Mouse (Mus musculus) limb, embryonic 15.5 days (tissue): Measurements from ENCODE around the gene Rbfox1. TPM values are rescaled to one million over a fixed set of nuclear protein-coding genes. Genes with fewer than 3 reads are reported as not detected.

Experiments
- ATAC-seq: fragments of 200-750 bp; cut with Nextera tagmentation; 2 replicates; pipeline ENCODE4 v1.8.0; 2017; ENCODE audit warnings: low read depth, moderate TSS enrichment; ENCODE audit not compliant: insufficient number of reproducible peaks, low FRiP score, low TSS enrichment
- H3K27ac ChIP-seq: fragments of 300-500 bp; sonication (generic); 2 replicates; pipeline ENCODE4 v1.5.1; 2015; ENCODE audit warnings: moderate library complexity, mild to moderate bottlenecking, inconsistent platforms
- H3K27me3 ChIP-seq: fragments of 300-500 bp; sonication (generic); 2 replicates; pipeline ENCODE4 v1.6.1; 2015; ENCODE audit warnings: inconsistent platforms
- H3K36me3 ChIP-seq: fragments of 300-500 bp; sonication (generic); 2 replicates; pipeline ENCODE4 v1.6.1; 2015; ENCODE audit warnings: inconsistent platforms
- H3K4me1 ChIP-seq: fragments of 300-500 bp; sonication (generic); 2 replicates; pipeline ENCODE4 v1.6.1; 2015; ENCODE audit warnings: inconsistent platforms
- H3K4me2 ChIP-seq: fragments of 300-500 bp; sonication (generic); 2 replicates; pipeline ENCODE4 v1.6.1; 2015; ENCODE audit warnings: mild to moderate bottlenecking, inconsistent platforms
- H3K4me3 ChIP-seq: fragments of 300-500 bp; sonication (generic); 2 replicates; pipeline ENCODE4 v1.5.1; 2015; ENCODE audit warnings: mild to moderate bottlenecking, inconsistent platforms
- H3K9ac ChIP-seq: fragments of 300-500 bp; sonication (generic); 2 replicates; pipeline ENCODE4 v1.6.1; 2015; ENCODE audit warnings: inconsistent platforms
- H3K9me3 ChIP-seq: fragments of 300-500 bp; sonication (generic); 2 replicates; pipeline ENCODE4 v1.6.1; 2016; ENCODE audit warnings: inconsistent platforms
- WGBS: fragments of 180-500 bp; shearing (Covaris S2); methylation state at CpG from one replicate; pipeline ENCODE4 v1.1.7; 2015; 5-methylcytosine and 5-hydroxymethylcytosine counted together
- polyA plus RNA-seq: library from polyadenylated mRNA; unstranded; fragments of >200 nt; fragmentation: Nextera tagmentation; extraction: Ambion mirVana; gene quantifications from 2 replicates; pipeline ENCODE4 v1.2.1, GENCODE M21; 2015

Rbfox1 gene
- polyA plus RNA-seq, 1 experiment from 2014 or later, result 4.0 TPM

DNA sequence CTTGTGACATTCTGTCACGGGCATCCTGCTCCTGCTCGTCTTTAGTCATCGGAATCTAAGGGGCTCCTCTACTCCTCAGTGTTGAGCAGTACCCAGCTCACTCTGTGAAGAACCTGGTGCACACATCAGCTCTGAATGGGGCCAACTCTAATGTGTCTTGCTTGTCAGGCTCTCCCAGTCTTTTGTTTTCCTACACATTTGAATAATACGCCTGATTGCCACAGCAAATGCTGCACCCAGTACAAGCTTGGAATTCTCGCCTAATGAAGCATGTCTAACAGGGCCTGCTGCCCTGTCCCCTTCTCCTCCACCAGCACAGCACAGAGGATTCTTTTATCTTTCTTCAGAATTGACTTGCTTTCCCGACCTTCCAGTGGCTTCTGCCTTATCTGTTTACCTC is 1261.3 kb downstream of the Rbfox1 start:
- Histone ChIP-seq H3K36me3 (no peaks in the 10 kb centered on the region), H3K9ac (no peak overlapping the region), H3K9me3 (no peaks in the 10 kb centered on the region), H3K27me3 (no peaks in the 10 kb centered on the region), H3K4me2 (no peak overlapping the region), H3K4me3 (no peak overlapping the region), H3K27ac (no peak overlapping the region), H3K4me1 (peaks cover 14% of the 10 kb centered on the region)
- no peak for ATAC-seq
- 61% methylated on average over 6 of the region's 6 CpGs for WGBS

DNA sequence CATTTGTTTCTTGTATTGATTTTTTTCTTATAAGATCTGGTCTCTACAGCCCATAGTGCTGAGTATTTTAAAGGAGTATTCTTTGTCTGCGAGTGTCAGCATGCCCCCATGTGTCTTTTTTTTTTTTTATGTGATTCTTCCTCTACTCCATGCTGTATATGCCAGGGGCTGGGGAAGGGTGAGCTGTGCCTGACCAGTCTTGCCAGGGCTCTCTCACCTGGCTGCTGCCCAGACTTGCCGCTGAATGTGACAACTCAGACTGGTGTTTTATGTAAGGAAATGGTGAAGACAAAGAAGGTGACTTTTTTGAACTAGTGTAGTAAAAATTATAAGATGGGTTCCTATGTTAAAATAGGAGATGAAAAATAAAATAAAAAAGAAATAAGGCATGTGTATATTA is 1262.7 kb downstream of the Rbfox1 start:
- Histone ChIP-seq H3K4me3 (no peak overlapping the region), H3K9ac (no peak overlapping the region), H3K27me3 (no peaks in the 10 kb centered on the region), H3K27ac (no peak overlapping the region), H3K4me1 (peaks cover 14% of the 10 kb centered on the region), H3K36me3 (no peaks in the 10 kb centered on the region), H3K9me3 (no peaks in the 10 kb centered on the region), H3K4me2 (no peak overlapping the region)
- ATAC-seq, result no peak
- WGBS, result 57% methylated on average over 2 of the region's 2 CpGs

DNA sequence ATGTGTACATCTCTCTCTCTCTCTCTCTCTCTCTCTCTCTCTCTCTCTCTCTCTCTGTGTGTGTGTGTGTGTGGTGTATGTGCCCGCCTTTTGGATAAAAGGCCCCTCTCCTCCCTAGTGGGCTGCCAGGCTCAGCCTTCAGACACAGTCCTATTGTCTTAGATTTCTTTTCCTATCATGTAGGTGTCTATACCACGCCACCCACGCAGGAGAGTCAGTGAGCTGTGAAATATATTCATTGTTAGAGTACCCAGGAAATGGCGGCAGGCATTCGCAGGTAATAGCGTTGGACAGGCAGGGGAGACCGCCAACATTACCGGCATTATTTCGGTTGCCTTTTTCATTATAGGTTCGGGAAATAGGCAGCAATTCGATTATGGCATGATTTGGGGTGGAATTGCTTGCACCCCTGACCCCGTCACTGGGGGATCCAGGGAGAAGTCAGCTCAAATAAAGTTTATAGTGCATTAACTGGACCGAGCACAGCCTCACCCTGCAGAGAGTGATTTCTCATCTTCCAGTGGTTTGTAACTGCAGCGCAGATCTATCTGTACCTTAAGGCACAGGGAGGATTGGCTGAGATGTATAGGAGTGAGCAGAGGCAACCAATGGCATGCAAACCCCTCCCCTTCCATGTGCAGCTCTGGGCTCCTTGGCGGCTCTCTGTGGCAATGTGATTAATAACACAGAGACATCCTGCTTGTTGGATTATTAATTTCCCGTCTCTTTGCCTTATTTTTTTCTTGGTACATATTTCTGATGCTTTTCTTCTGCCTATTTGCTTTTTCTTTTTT is 1264.1 kb downstream of the Rbfox1 start:
- no peaks in the 10 kb centered on the region for H3K9me3 ChIP-seq
- H3K4me2 ChIP-seq, result peak overlapping the region; percentile 27; the same call in 1 of the 2 replicates
- H3K9ac ChIP-seq, result no peak overlapping the region
- no peaks in the 10 kb centered on the region for H3K36me3 ChIP-seq
- no peak overlapping the region for H3K27ac ChIP-seq
- 62% methylated on average over 16 of the region's 16 CpGs for WGBS
- no peaks in the 10 kb centered on the region for H3K27me3 ChIP-seq
- H3K4me1 ChIP-seq, result peaks cover 14% of the 10 kb centered on the region
- H3K4me3 ChIP-seq, result no peak overlapping the region
- no peak for ATAC-seq

DNA sequence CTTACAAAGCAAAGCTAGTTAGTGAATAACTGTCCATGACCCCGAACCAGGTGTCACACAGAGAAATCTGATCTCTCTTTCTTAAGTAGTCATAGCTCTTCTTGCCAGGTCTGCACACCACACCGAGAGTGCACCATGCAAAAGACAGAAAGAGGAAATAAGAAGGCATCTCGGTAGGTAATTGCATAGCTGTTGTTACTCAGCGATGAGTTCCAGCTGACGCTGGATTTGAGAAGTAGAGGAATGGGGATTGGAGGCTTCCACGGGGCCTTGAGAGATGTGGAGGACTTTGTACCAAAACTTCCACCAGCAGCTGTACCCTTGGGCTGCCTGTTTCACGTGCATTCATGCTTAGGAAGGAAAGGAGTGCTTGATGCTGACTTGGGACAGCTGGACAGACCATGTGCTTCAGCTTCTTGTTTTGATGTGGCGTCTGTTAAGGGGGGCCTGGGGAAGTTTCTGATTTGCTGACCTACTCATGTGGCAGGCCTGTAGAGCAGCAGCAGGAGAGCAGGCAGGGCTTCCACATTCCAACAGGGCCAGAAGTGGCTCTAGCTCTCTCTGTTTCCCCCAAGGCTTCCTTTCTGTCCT is 1265.1 kb downstream of the Rbfox1 start:
- peak overlapping the region; percentile 39 for H3K27ac ChIP-seq
- ATAC-seq, result 0 out of 2 replicates have a peak, but pooled peaks have one; percentile 71
- H3K9ac ChIP-seq, result no peak overlapping the region
- H3K9me3 ChIP-seq, result no peaks in the 10 kb centered on the region
- no peaks in the 10 kb centered on the region for H3K27me3 ChIP-seq
- H3K4me1 ChIP-seq, result peaks cover 14% of the 10 kb centered on the region
- H3K36me3 ChIP-seq, result no peaks in the 10 kb centered on the region
- H3K4me2 ChIP-seq, result peak overlapping the region; percentile 15; the same call in 1 of the 2 replicates
- no peak overlapping the region for H3K4me3 ChIP-seq
- WGBS, result 9% methylated on average over 8 of the region's 8 CpGs

DNA sequence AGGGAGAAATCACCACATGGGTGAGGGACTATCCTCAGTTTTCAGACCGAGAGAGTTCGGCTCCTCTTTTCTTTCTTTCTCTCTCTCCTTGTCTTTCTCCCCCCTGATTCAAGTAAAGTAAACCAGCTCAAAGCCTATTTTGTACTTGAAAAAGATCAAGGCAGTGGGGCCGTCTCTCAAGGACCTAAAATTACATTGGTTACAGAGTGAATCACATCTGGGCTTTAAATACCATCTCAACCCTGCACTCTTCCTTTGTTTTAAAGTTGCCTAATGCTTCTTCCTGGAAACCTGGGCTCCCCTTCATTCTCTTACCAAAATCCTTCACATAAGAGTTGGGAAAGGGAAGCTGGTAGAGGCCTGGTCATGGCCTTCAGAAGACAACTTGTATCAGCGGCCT is 1267.2 kb downstream of the Rbfox1 start:
- H3K27ac ChIP-seq, result no peak overlapping the region
- H3K4me2 ChIP-seq, result no peak overlapping the region
- H3K36me3 ChIP-seq, result no peaks in the 10 kb centered on the region
- H3K4me1 ChIP-seq, result peaks cover 14% of the 10 kb centered on the region
- no peaks in the 10 kb centered on the region for H3K9me3 ChIP-seq
- H3K4me3 ChIP-seq, result no peak overlapping the region
- ATAC-seq, result no peak
- no peak overlapping the region for H3K9ac ChIP-seq
- 82% methylated on average over 4 of the region's 4 CpGs for WGBS
- no peaks in the 10 kb centered on the region for H3K27me3 ChIP-seq

DNA sequence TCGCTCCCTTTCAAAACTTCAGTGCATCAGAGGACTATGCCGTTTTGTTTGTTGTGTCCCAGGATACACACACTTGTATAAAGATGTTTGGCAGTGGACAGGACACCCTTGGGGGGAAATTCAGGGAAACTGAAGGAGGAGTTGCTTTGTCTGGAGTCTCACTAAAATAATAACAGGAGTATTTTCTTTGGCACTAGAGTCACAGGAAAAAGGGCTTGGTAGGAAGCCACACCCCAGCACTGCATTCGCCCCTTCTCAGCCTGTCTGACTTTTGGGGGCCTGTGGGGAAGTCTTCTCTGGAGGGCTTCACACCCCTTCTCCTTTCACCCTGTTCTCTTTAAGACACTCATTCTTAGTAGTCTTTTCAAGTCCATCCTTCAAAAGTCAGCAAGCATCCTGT is 1269.5 kb downstream of the Rbfox1 start:
- Histone ChIP-seq H3K27me3 (no peaks in the 10 kb centered on the region), H3K4me3 (no peak overlapping the region), H3K9ac (no peak overlapping the region), H3K27ac (no peak overlapping the region), H3K36me3 (no peaks in the 10 kb centered on the region), H3K4me1 (peaks cover 10% of the 10 kb centered on the region), H3K4me2 (no peak overlapping the region), H3K9me3 (no peaks in the 10 kb centered on the region)
- 90% methylated on average over 3 of the region's 3 CpGs for WGBS
- no peak for ATAC-seq

DNA sequence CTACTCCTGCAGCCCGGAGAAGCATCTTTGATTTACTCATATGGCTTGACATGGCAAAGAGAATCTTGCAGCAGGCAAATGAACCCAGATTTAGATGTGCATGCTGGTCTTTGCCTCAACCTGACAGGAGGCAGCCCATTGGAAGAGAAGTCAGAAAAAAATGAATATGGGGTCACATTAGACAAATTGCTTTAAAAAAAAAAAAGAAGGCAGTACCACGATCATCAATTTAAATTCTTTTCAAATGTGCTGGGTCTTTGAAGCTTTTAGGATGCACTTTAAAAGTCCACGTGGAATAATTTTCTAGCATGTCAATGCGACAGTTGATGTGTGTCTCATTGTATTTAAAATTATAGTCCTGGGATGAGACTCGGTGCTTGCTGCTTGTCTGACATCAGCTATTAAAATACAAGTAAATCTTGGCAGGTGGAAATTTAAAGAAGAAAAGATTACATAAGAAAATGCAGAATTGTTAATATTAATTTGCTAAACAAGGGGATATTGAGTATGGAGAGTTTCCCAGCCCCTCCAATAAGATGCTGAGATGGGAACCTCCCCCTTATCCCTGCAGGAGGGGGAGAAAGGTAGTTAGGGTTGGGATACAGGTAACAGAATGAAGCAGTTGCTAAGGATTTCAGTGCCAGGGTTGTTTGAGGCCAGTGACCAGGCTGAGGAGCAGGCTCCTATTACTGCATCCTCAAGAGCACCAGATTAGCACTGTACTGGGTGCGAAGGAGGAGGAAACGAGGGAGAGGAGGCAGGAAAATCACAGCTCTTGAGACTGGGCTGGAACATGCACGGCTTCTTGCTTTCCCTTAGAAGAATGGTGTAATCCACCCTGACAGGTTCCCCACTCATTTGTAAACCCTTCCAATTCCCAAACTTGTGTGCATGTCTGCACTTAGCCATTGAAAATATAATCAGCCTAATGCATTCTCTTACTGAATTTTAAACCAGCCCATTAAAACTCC is 1274.0 kb downstream of the Rbfox1 start:
- Histone ChIP-seq H3K9ac (no peak overlapping the region), H3K27ac (no peak overlapping the region), H3K36me3 (no peaks in the 10 kb centered on the region), H3K4me2 (no peak overlapping the region), H3K9me3 (no peaks in the 10 kb centered on the region), H3K4me1 (peaks cover 5% of the 10 kb centered on the region; the same call in 1 of the 2 replicates), H3K27me3 (no peaks in the 10 kb centered on the region), H3K4me3 (no peak overlapping the region)
- 60% methylated on average over 8 of the region's 8 CpGs for WGBS
- ATAC-seq, result no peak

DNA sequence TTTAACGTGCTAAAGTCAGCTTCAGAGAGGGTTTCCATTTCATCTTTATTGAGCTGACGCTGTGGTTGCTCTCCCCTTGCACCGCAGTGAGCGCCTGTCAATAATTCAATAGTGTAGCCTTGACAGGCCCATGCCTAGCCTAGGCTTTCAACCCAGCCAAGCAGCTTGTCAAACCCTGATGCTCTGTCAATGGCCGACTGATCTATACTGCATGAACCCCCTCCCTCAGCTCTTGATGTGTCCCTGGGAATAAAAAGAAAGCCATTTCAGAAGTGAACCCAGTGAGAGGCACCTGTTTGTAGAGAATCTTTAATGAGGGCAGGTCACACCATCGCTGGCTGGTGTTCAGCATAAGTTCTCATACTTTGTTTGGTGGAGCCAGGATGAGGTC is 1274.7 kb downstream of the Rbfox1 start:
- Histone ChIP-seq H3K36me3 (no peaks in the 10 kb centered on the region), H3K27me3 (no peaks in the 10 kb centered on the region), H3K9me3 (no peaks in the 10 kb centered on the region), H3K4me1 (peaks cover 9% of the 10 kb centered on the region; the same call in 1 of the 2 replicates), H3K4me2 (no peak overlapping the region), H3K9ac (no peak overlapping the region), H3K27ac (no peak overlapping the region), H3K4me3 (no peak overlapping the region)
- WGBS, result 60% methylated on average over 6 of the region's 6 CpGs
- ATAC-seq, result no peak

DNA sequence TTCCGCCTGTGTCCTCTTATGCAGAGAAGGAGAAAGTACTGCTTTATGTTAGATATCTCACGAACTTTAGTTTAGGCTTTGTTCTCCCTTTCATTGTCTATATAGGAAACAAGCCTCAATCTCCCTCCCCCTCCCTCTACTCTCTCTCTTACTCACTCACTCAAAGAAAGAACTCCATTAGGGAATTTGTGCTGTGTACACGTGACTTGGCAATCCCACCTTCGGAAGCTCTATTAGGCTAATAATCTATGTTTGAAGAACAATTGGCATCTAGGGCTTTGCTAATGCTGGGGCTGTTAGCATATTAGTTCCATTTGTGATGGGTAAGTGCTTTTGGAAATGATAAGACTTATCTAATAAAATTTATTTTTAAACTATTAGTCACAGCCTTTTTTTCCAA is 1277.0 kb downstream of the Rbfox1 start:
- ATAC-seq, result no peak
- Histone ChIP-seq H3K27ac (no peak overlapping the region), H3K4me2 (no peak overlapping the region), H3K9ac (no peak overlapping the region), H3K36me3 (no peaks in the 10 kb centered on the region), H3K4me3 (no peak overlapping the region), H3K27me3 (no peaks in the 10 kb centered on the region), H3K4me1 (peaks cover 9% of the 10 kb centered on the region; the same call in 1 of the 2 replicates), H3K9me3 (no peaks in the 10 kb centered on the region)
- 84% methylated on average over 4 of the region's 4 CpGs for WGBS

DNA sequence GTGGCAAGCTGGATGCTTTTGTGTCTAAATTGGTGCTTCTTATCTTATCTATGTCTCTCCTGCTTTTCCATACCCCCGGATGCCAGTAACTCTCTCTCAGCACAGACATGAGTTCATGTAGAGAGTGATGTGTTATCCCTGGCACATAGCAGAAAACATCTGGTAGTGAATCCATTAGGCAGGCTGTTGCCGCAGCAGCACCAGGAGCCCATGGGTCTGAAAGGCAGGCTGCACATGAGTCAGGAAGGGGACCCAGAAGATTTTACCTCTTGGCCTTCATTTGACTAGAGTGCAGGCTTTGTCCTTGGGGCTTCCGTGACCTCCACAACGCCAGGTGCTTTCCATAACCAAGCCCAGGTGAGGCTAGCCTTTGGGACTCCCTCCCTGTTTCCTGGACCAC is 1278.5 kb downstream of the Rbfox1 start:
- no peak overlapping the region for H3K27ac ChIP-seq
- H3K4me3 ChIP-seq, result no peak overlapping the region
- no peak overlapping the region for H3K4me2 ChIP-seq
- no peaks in the 10 kb centered on the region for H3K9me3 ChIP-seq
- H3K27me3 ChIP-seq, result no peaks in the 10 kb centered on the region
- H3K36me3 ChIP-seq, result no peaks in the 10 kb centered on the region
- WGBS, result 68% methylated on average over 4 of the region's 4 CpGs
- no peak overlapping the region for H3K9ac ChIP-seq
- no peak for ATAC-seq
- peaks cover 9% of the 10 kb centered on the region; the same call in 1 of the 2 replicates for H3K4me1 ChIP-seq

DNA sequence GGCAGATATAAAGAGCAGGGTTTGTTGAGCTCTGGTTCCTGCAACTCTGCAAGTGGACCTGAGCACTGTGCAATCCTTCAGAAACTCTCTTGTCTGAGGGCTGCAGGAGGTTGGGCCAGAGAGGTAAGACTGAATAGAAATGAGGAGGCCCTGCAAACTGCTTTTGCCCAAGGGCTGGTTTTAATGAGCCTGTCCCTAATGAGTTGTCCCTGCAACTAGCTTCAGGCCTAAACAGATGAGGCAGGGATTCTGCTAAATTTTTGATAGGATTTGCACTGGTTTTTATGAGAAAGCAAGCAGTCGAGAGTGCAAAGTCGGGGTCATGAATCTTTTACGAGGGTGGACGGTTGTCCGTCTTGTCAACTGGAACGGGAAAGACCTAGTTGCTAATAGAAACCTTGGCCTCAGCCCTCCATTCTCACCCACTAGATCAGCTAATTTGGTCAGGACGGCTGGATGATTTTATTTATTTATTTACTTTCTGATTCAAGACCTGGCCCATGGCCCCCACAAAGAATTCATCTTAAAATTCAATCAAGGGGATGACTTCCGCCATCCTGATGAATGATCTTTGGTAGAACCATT is 1279.1 kb downstream of the Rbfox1 start:
- Histone ChIP-seq H3K9ac (no peak overlapping the region), H3K4me2 (no peak overlapping the region), H3K4me1 (peaks cover 9% of the 10 kb centered on the region; the same call in 1 of the 2 replicates), H3K27me3 (no peaks in the 10 kb centered on the region), H3K36me3 (no peaks in the 10 kb centered on the region), H3K9me3 (no peaks in the 10 kb centered on the region), H3K27ac (no peak overlapping the region), H3K4me3 (no peak overlapping the region)
- ATAC-seq, result no peak
- 39% methylated on average over 8 of the region's 8 CpGs for WGBS
